Mouse (Mus musculus) C2C12 (cell line): ENCODE data around the gene Slc7a8.

Experiments used
- CEBPB ChIP-seq: IDR thresholded peaks from one replicate; pipeline ENCODE4 v1.6.1; 2011; ENCODE audit warnings: low read depth, mild to moderate bottlenecking, control low read depth, moderate library complexity
- CTCF ChIP-seq: IDR thresholded peaks from one replicate; pipeline ENCODE4 v1.5.1; 2011; ENCODE audit not compliant: control insufficient read depth, insufficient read depth, insufficient read length
- FOSL1 ChIP-seq: IDR thresholded peaks from one replicate; pipeline ENCODE4 v1.8.0; 2011; ENCODE audit warnings: mild to moderate bottlenecking, low read length; ENCODE audit not compliant: poor library complexity, insufficient read depth, severe bottlenecking
- MAX ChIP-seq: IDR thresholded peaks from one replicate; pipeline ENCODE4 v1.6.1; 2011; ENCODE audit warnings: mild to moderate bottlenecking, control low read depth
- MYOD1 ChIP-seq: IDR thresholded peaks from one replicate; pipeline ENCODE4 v1.6.1; 2011; ENCODE audit warnings: low read depth; ENCODE audit not compliant: control insufficient read depth, insufficient read length
- MYOG ChIP-seq: IDR thresholded peaks from one replicate; pipeline ENCODE4 v1.6.1; 2011; ENCODE audit not compliant: control insufficient read depth, insufficient read length; ENCODE audit errors: extremely low read depth
- USF1 ChIP-seq: IDR thresholded peaks from one replicate; pipeline ENCODE4 v1.6.1; 2011; ENCODE audit warnings: low read depth, mild to moderate bottlenecking, control low read depth, moderate library complexity

GRCm38 (mm10) chr14:54720041-54720440 lies 61.7 kb downstream of the Slc7a8 start:
- TF ChIP-seq CTCF (no peak), CEBPB (no peak), MYOD1 (no peak), MAX (no peak), USF1 (no peak), MYOG (no peak), FOSL1 (no peak)
